Mouse (Mus musculus) CH12F3 (cell line): ENCODE results near the gene Gm38394.

ENCODE experiments used
- in situ Hi-C: fragments of 300-500 bp; cut with MboI; formaldehyde crosslinking; loops from 2 replicates; pipeline ENCODE4 v1.14.3; 2020; ENCODE audit warnings: low sequenced_read_pairs

Gene Gm38394

DNA sequence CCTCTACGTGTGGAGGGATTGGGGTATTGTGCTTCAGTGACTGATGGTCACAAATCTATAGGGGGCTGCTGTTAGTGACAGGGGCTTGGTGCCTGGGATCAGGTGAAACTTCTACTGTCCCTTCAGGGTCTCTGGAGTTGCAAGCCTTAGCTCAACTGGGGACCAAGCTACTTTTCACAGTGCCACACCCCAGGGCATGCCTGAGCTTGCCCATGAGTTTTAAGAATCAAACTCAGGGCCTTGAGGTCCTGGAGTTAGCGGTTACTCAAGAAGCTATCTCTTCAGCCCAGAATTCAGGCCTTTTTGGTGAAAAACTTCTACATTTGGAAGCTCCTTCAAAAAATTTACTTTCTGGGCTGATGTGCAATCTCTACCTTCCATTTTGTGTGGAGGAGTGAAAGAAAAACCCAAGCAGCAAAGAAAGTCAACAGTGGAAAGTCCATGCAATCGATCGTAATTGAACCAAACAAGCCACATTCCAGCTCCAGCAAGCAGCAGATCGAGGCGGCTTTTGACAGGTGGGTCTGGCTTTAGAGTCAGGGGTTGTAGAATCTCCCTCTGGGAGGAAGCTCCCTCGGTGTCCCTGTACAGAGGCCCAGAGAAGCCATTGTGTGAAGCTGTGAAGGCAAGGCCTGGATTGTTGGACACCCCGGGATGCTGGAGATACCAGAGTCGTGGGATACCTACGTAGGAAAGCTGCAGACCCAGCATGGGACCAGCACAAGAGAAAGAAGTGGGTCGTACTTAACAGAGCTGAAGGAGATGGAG is 3.3 kb upstream of the Gm38394 start:
- in situ Hi-C loops = no loop called here

DNA sequence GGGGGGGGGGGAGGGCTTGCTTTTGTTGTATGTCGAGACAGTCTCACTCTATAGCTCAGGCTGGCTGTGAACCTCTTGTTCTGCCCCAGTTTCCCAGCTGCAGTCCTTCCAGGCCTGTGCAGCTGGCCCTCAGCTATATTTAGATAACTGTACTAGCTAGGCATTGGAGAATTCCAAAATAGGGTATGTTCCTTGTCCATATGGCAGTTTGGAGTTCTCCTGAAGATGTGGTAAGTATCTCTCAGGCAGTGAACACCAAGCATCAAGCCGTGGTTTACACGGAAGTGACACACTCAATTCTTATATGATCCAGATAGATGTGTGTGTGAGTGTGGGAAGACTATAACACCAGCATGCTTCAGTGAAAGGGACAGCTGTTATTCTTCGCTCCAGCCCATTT is 2.3 kb upstream of the Gm38394 start:
- in situ Hi-C loops = no loop called here

GRCm38 (mm10) chr1:133662941-133663340 is 1.8 kb upstream of the Gm38394 start:
- in situ Hi-C loops = no loop called here

- in situ Hi-C loops = no loop called here
Measured at GRCm38 (mm10) chr1:133660466-133661202, 484 bp downstream of the Gm38394 start, which contains the start of gene Zbed6. Gene Zbed6 (minus strand): TSS chr1:133660885.

GRCm38 (mm10) chr1:133658878-133659277 is 2.2 kb downstream of the Gm38394 start:
- in situ Hi-C loops = no loop called here

GRCm38 (mm10) chr1:133656811-133657210 is 4.3 kb downstream of the Gm38394 start:
- in situ Hi-C loops = no loop called here

- in situ Hi-C loops = no loop called here
Measured at GRCm38 (mm10) chr1:133653033-133653432, 8.1 kb downstream of the Gm38394 start.

DNA sequence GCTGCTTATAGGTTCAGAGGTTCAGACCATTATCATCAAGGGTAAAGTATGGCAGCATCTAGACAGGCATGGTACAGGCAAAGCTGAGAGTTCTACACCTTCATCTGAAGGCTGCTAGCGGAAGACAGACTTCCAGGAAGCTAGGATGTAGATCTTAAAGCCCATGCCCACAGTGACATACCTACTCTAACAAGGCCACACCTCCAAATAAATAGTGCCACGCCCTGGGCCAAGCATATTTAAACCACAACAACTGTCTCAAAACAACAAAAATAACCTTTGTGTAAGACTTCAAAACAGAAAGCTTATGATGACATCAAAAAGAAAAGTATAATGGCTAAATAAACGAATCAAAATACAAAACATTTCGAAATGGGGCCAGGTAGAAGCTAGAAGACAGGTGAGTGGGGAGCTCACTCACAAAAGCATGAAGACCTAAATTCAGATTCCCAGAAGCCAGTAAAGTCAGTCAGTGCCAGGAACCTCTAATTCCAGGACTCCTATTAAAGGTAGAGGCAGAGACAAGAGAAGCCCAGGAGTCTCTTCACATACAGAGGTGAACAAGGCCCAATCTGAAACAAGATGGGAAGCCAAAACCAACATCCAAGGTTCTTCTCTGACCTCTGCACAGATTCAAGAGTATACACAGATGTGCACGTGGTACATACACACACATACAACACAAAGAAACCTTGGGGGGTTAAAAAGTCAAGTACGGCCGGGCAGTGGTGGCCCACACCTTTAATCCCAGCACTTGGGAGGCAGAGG is 10.6 kb downstream of the Gm38394 start:
- in situ Hi-C loops = no loop called here

DNA sequence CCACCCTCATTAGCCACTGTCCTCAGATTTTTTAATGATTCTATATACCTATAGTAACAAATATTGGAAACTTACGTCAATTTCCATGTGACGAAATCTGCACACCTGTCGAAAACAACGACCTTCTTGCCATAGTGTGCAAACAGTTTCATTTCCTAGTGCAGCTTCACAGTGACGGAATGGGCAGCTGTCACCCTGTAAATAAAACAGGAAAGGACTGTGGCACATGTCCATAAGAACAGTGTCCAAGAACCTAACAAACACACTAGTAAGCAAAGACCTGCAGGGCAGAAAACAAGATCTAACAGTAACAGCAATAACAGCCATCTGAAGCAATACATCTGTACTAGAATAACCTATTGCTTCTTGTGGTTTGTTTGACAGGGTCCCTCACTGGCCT is 15.5 kb downstream of the Gm38394 start:
- in situ Hi-C loops = no loop called here

GRCm38 (mm10) chr1:133641163-133641562 is 20.0 kb downstream of the Gm38394 start:
- in situ Hi-C loops = no loop called here

DNA sequence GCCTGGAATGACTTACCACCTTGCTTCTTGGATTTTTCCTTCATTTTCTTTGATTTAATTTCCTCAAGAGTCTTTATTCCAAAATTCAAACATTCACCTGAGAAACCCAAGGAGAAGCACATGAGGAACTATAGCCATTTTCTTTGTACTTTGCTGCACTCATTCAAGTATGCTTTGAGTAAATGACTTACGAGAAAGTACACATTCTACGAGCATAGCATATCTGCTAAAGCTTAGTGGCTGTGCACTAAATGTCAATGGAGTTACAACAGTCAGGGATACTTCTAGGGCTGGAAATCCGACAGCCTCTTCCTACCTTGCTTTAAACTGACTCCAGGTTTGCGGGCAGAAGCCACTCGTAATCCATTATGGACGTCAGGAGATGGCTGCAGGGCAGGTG is 22.6 kb downstream of the Gm38394 start:
- in situ Hi-C loops = no loop called here

- in situ Hi-C loops = no loop called here
Measured at GRCm38 (mm10) chr1:133632168-133632567, 28.9 kb downstream of the Gm38394 start.

GRCm38 (mm10) chr1:133625052-133625451 is 36.1 kb downstream of the Gm38394 start:
- in situ Hi-C loops = no loop called here

GRCm38 (mm10) chr1:133618311-133618710 is 42.8 kb downstream of the Gm38394 start:
- in situ Hi-C loops = no loop called here

GRCm38 (mm10) chr1:133617908-133618307 is 43.2 kb downstream of the Gm38394 start:
- in situ Hi-C loops = no loop called here

- in situ Hi-C loops = no loop called here
Measured at GRCm38 (mm10) chr1:133613817-133614216, 47.3 kb downstream of the Gm38394 start.

- in situ Hi-C loops = no loop called here
Measured at GRCm38 (mm10) chr1:133611436-133611835, 49.7 kb downstream of the Gm38394 start.

DNA sequence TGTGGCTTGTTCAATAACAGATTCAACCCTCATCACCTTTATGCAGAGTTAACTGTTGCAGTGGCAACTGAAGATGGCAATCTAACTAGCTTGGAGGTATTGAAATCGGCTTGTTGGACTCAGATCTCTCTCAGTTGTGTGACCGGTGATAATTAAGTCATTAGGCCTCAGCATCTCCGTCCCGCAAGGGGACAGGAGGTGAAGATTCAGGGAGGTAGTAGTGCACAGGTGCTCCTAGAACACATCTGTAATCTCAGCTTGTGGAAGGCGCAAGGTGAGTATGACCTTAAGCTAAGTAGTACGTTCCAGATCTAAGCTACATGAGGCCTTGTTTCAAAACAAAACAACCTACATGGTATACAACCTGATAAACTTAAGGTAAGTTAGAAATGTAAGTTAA is 50.5 kb downstream of the Gm38394 start:
- in situ Hi-C loops = no loop called here

DNA sequence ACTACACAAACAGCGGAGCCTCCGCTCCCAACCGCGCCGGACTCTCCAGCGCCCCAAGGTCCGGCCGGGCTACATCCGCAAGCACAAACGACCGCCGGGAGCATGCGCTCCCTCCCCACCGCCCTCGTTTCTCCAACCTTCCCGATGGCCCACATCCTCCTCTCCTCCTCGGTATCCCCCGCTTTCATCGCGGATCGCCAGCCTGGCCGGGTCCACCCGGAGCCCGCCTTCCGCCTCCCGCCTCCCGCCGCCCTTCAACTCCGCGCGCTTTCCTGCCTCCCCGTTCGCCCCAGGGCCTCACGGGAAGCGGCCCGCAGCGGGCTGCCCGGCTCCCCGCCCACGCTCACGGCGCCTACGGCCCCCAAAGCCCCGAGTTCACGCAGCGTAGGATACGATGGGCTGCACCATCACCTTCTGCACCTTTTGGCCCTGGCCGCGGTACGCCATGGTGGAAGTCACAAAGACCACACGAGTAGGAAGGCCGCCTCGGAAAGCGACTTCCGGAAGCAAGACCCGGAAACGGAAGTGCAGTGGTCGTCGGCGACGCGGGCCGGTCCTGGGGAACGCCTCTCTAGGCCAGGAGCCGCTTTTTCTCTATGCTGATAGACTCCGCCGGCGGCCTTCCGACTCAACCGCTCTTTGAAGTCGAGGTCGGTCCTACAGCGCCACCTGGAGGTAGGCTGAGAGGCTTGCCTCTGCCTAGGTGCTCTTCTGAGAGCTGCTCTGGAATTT is 51.2 kb downstream of the Gm38394 start, which contains the start of gene Snrpe:
TSS of gene Snrpe (minus strand) at position 521 of the 732 bp plus-strand sequence.
- in situ Hi-C loops = loop anchor here (10.0 kb wide), 1 partner anchor 225 kb away; no protein-coding TSS in a partner anchor

- in situ Hi-C loops = loop anchor here (10.0 kb wide), 1 partner anchor 218 kb away; no protein-coding TSS in a partner anchor
Measured at GRCm38 (mm10) chr1:133603174-133603573, 57.9 kb downstream of the Gm38394 start.
